Mouse (Mus musculus) heart, adult 11 months (tissue): ENCODE data around the gene Ikzf4.

Experiments used
- DNase-seq: peaks from one replicate; pipeline ENCODE4 v3.0.0; 2022

Ikzf4 gene

DNA sequence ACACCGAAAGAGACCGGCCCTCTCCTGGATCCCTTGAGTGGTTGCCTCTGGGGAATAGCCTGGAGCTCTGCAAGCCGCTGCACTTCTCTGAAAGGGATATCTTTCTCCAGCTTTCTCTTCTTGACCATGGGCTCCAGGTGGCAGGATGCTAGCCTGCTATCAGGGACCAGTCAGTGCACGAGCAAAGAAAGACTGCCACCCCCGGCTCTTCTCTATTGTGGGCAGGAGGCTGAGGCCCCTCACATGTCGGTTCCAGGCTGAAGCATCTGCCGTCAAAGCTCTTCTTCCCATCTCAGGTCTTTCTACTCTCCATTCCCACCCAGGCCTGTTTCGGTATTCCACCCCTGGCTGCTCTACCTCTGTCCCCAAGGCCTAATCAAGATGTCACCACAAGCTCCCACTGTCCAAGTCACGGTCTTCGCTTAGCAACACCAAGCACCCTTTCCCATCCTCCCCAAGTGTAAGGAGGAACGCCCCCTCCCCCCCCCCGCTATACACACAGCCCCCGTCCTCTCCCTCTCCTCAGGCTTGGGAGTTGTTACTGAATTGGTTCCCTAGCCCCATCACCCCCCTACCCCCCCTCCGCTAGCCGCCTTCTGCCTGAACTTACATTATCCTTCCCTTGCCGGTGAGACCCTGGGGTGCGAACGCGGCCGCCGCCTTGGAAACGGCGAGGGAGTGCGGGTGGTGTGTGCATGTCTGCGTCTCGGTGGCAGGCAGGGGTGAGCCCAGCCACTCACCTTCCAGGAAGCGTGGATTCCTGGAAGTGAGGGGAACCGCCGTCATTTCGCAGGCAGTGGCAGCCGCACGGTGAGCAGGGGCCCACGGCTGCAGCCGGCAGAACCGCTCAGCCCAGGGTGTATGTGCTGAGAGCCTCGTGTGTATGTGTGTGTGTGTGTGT, at the start of gene Ikzf4:
Ikzf4 (minus strand) TSS at position 881 of the 901 bp plus-strand sequence.
- DNase-seq: peak; percentile 92

DNA sequence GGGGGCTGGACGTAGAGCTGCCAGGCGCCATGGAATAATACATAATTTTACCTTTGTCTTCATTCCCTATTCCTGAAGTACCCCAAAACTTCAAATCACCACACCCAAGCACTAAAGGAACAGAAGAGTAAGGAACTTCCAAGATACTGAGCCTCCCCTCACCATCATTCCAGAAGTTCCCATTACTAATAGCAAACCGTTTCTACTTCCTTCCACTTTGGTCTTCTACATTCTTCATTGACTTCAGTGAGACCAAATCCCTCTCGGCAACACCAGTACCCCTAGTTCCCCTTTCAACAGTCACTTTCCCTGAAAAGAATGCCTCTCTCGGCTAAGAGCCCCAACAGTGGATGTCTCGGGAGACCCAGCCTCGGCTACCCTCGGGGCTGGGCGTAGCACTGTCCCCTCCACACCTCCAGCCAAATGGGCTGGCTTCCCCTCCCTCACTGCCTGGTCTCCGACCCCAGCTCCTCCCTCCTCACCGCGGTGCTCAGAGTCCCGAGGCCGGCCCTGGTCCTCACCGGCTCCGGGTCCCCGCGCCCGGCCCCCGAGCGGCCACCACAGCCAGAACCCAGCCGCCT, 49.7 kb upstream of the Ikzf4 start:
- DNase-seq: no peak

DNA sequence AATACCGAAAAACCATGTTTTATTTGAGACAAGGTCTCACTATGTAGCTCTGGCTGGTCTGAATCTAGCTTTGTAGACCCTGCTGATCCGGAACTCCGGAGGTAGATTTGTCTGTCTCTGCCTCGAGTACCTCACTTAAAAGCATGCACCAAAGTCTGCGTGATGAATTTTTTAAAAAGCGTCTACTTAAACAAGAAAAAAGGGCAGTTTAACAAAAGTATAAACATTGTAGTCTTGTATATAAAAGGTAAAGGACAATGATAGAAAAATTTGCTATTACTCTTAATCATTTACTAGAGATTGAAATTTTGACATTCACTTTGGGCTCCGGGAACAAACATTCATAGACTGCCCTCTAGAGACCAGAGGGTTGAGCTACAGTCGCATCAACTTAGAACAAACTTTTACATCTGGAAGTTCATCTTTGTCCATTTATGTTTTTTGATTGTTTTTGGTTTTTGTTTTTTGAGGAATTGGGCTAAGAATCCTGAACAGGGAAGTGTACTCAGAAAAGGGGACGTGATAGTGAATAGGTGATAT, 28.7 kb upstream of the Ikzf4 start:
- DNase-seq: no peak

DNA sequence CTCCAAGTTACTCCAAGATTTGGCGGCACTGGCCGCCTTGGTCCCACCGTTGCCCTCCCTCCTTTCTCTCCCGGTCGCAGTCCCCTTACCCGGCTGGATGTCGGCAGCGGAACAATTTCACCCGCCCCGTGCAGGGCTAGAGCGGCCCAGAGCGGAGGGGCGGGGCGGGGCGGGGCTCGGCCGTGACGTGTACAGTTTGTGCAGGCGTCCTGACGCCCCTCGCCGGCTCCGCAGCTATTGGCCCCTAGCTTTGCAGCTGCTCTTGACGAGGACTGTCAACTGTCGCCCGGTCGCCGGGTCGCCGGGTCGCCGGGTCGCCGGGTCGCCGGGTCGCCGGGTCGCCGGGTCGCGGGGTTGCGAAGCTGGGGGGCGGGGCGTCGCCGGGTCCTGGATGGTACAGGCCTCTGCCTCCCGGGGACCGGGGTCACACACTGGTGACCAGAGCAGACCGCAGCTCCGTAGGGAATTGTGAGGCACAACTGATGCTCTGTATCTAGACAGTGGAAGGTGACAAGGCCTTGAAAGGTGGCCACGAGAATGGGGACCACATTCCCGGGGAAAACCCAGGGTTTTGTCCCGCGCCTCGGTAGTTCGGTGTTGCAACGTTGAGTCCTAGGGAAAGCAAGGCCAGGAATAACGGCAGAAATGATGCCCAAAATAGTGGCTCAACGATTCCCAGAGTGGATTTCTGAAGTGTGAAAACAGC, 28.1 kb upstream of the Ikzf4 start, which contains the start of gene Suox:
Suox (minus strand) TSS at position 311 of the 706 bp plus-strand sequence.
- peak; percentile 99 for DNase-seq

DNA sequence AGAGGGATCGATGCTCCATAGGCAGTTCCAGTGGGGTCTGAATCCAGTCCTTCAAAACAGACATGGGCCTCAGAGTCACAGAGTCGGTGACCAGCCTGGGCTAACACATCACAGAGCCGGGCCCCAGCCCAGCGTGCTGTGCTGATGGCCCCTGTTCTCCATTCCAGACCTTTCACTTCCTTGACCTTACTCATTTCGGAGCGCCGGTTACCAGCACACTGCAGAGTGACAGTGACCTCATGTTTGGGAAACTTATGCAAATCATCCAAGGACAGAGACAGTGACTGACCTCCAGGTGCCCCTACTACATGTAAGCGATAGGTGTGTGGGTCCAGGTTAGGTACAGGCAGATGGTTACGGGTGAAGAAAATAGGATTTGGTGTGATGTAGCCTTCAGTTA, 25.4 kb upstream of the Ikzf4 start:
- no peak for DNase-seq

DNA sequence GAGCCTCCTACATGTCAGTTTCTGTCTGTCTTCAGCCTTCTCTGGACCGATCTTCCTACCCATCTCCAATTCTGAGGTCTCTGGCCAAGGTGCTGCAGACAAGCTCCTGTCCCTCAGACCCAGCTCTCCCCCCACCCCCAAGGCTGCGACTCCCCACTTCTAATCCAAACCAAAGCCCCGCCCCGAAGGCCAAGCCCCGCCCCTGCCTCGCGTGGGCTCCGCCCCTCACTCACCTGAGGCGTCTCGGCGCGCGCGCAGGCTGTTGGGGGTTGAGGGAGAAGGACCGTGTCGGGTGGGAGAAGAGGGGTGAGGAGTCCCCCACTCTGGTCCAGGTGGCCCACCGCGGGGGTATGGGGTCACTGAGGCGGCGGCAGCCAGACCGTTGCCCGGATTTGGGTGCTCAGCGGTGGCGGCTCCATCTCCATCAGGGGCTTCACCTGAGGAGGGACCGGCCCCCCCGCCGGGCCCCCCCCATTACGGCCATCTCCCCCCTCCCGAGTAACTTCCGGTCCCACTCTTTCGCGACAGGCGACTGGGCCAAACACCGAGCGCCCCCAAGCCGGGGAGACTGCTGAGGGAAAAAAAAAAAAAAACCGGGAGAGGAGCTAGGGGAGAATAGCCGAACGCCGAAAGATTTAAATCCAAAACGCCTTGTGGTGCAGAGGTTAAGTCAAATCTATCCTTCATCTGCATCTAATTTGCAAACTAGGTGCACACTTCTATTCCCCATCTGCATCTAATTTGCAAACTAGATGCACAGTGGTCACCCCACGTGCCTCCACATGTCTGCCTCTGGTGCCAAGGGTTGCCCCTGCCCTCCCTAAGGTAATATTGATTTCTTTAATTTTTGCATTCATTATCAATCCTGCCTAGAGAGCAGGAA, 23.2 kb upstream of the Ikzf4 start:
- DNase-seq: peak; percentile 91

DNA sequence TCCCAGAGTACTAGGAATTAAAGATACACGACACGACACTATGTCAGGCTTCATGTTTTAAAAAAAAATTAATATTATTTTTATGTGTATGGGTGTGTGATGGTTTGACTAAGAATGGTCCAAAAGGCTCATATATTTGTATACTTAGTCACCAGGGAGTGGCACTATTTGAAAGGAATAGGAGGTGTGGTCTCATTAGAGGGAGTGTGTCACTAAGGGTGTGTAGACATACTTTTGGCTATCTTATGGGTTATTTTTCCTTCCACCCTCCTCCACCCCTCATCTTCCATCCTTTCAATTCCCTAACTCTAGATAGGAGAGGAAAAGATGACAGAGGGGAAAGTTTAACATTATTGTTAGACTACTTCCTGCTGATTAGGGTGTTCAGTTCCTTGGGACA, 20.0 kb upstream of the Ikzf4 start:
- no peak for DNase-seq

DNA sequence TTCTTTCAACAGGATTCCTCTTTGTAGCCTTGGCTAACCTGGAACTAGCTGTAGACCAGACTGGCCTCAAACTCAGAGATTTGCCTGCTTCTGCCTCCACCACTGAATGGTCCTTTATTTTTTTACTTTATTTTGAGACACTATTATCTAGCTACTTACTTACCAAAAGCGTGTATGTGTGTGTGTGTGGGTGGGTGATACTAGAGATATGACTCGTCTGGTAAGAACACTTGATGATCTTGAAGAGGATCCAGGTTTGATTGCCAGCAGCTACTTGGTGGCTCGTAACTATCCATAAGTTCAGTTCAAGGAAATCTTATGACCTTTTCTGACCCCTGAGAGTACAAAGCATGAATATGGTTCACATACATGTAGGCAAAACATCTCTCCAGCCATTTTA, 19.5 kb upstream of the Ikzf4 start:
- DNase-seq: no peak

DNA sequence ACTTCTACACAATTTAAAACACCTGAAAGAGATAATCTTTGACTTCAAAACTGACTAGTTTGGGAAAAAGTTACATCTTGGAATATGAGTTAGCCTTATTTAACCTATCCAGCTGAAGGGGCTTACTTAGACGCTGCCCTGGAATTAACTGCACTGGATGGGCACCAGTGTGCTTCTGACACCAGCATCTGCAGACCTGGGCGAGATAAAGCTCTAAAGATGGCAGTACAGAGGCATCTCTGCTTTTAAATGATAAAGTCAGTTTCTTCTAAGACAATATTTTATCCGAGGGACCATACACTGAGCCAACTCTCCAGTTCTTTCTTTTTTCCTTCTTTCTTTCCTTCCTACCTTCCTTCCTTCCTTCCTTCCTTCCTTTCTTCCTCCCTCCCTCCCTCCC, 19.0 kb upstream of the Ikzf4 start:
- no peak for DNase-seq

DNA sequence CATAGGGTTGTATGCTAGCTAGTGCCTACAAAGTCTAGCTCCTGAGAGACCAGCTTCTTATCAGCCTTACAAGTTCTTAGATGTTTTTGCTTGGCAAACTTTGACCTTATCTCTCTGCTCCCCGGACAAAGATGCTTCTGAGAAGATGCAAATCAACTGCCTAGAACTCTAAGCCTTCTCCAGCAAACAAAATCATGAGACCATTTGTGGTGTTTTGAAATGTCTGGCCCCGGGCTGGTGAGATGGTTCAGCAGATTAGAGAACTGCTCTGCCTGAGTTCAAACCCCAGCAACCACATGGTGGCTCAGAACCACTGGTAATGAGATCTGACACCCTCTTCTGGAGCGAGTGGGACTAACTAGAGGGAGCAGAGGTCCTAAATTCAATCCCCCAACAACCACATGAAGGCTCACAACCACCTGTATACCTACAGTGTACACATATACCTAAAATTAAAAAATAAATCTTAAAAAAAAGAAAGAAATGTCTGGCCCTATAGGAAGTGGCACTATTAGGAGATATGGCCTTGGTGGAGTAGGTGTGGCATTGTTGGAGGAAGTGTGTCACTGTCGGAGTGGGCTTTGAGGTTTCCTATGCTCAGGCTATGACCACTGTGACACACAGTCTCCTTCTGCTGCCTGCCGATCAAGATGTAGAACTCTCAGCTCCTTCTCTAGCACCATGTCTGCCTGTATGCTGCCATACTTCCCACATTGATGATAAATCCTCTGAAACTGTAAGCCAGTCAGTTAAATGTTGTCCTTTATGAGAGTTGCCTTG, 17.8 kb upstream of the Ikzf4 start:
- DNase-seq: no peak

DNA sequence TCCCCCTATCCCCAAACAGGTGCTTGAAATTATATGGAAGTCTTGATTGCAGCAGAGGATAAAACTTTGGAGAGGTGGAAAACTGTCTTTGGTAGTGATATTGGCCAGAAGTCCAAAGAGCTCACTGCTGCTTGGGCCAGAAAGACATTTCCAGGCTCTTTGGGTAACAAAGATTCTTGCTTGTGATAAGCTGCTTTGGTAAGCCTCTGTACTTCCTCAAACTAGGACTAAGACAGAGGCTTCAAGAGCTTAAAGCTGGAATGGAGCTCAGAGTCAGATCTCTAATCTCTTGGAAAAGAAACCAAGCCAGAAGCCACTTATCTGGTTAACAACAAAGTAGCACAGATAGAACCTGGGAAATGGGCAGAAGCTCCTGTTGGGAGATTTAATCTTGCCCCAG, 16.7 kb upstream of the Ikzf4 start:
- DNase-seq: no peak

DNA sequence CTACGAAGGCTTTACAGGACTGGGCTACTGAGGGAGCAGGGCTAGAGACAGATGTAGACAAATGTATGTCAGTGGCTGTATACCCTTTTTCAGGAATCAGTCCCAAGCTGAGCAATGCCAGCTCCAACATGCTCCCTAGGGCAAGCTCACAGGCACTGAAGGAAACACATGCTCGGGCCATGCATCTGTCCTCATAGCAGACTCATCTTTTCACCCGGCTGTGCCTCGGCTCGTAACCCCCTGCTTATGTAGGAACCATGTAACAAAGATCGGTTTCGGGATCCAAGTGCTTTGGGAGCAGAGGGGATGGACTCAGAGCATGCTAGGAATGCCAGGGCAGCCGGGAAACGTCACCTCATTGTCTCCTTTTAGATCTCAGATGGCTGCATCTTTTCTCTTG, 13.7 kb upstream of the Ikzf4 start:
- no peak for DNase-seq

DNA sequence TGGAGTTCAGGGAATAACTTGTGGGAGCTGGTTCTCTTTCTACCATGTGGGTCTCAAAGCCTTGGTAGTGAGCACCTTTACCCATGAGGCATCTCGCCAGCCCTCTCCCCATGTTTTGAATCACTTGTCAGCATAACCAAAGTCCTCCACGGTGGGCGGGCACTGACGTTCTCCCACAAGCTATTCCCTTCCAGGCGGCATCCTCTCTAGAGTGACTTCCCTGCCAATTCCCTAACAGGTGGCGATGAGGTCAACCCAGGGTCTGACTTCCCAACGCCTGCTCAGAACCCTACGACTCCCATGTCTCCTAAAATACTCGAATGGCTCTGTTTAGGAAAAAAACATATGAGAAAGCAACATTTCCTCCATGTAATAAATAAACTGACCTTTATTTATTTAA, 12.1 kb upstream of the Ikzf4 start:
- no peak for DNase-seq

DNA sequence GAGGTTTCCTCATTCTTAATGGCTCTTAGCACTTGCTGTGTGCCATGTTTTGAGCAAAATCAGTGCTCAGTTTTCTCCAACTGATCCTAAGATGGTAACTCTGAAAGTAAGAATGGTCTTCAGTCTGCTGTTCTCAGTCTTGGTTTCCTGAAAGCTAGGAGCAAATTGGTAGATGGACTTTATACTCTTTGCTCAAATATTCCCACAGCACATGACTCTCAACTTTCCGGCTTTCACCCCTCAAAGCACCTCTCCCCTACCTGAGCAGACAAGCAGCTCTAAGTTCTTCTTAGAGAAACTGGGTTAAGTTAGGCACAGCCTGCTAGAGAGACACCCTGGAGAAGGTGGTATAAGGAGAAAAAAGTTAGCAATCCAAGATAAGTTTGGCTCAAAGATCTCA, 10.9 kb upstream of the Ikzf4 start:
- no peak for DNase-seq

DNA sequence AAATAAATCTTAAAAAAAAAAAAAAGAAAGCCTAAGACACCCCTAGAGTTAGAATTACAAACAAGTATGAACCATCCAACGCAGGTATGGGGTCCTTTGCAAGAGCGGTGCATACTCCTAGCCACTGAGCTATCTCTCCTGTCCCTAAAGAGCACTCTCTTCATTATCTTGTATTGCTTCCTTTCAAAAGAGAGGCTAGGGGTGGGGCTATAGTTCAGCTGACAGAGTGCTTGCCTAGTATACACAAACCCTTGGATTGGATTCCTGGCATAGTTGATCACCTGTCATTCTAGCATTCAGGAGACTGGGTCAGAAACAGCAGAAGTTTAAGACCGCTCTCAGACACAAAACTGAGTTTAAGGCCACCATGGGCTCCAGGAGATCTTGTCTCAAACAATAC, 9.5 kb upstream of the Ikzf4 start:
- DNase-seq: no peak

DNA sequence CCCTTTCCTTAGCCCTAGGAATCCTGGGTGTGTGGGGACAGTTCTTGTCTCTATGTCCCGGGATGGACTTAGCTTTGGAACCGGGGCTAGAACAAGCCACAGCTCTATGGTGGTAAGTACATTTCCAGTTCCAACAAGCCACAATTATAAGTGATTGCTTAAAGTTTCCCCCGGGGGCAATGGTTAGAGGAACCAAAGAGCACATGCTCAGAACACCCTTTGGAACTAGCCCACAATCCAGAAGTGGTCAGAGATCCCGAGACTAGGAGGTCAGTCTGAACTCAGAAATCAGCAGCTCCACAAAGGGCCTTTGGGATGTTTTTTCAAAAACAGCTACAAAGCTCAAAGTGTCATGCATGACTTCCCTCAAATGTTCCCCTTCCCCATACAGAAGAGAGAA, 8.1 kb upstream of the Ikzf4 start:
- no peak for DNase-seq

DNA sequence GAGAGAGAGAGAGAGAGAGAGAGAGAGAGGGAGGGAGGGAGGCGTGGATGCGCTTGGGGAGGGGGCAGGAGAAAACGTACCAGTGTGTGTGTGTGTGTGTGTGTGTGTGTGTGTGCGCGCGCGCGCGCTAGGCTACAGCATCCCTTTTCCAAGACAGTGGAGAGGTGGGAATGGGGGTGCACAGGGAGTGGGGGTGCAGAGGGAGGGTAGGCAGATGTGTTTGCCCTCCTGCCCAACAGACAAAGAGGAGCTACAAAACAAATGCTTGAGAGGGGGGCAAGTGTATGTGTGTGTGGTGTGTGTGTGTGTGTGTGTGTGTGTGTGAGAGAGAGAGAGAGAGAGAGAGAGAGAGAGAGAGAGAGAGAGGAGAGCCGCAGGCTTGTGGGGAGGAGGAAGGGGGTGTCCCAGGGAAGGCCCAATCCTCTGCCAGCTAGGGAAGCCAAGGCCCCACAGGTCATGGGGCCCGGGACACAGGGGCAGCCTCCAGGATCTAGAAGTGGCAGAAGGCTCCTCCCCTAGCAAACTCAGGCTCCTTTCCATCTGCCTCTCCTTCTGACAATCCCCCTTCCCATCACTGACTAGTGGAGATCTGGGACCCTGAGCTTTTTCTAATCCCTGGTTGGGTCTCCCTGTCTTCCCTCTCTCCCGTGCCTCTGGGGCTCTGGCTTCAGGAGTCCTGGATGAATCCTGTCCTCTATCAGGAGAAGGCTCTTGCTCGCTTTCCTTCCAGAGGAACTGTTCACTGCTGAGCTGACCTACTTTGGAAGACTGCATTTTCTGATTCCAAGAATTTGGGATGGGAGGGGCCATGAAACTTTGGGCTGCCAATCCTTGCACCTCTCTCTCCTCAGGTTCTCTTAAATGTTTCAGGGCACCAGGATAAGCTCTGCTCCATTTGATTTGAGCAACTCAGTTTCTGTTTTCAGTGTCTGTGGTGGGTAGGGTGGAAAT, 623 bp upstream of the Ikzf4 start:
- DNase-seq: peak; percentile 92

DNA sequence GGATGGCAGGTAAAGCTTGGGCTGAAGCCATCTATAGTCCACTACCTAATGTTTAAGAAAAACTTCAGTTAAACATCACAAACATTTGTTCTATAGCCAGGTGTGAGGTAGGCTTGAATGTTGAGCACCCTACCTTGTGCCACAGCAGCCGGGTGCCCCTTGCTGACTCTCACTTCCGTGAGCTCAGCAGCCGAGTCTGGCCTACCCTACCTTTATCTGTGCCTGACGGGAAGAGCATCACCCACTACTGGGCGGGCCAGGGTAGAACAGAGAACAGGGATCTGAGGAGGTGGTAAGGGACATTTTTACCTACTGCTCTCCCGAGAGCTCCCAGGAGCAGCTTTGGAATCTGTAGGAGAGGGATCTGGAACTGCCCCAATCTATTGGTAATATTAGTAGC, 3.0 kb downstream of the Ikzf4 start:
- no peak for DNase-seq

DNA sequence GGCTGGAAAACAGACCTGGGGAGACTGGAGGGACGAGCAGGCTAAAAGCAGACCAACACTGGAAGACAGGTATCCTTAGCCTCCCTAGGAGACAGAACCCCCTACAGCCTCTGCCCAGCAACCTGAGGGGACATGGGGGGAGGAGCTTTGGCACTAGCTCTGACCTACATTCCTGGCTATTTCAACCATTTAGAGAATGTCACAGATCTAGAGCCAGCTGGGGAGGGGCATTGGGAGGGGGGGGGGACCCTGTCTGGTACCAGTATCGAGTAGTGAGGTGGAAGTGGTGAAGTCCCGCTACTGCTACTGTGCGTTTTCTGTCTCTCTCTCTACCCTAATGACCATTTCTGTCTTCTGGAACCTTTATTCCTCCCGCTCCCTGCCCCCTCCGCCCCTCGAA, 3.9 kb downstream of the Ikzf4 start:
- no peak for DNase-seq

DNA sequence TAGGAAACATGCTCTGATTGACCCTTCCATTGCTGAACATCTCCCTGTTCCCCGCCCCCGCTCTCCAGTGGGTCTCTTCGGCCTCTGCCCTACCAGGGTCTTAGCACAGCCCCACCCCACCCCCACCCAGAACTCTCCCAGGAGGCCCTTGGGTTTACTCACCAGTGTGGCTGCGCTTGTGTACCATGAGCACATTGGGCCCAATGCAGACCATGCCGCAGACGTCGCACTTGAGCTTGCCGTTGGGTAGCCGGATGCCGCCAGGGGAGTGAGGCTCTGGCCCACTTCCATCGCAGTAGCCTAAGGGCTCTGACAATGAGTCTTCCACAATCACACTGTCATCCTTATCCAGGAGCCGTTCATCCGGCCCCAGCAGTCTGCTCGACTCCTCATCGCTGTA, 4.9 kb downstream of the Ikzf4 start:
- no peak for DNase-seq

DNA sequence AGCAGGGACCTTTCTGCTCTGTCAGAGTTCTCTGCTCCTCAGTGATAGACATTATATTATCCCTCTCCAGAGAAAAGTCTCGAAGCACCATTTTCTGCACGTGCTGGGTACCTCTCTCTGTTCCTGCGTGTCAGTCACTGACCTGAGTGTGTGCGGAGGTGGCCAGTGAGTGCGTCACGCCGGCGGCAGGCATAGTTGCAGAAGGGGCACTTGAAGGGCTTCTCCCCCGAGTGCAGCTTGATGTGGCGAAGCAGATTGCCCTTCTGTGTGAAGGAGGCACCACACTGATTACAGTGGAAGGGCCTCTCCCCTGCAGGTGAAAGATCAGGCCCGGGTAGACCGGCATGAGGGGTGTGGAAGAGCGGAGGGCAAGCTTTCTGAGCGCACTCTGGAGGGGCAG, 5.8 kb downstream of the Ikzf4 start:
- DNase-seq: no peak
